Mouse (Mus musculus) testis, postnatal 14 days (tissue): ENCODE measurements around the gene Irf6.
A peak's percentile ranks its signal among the peaks of the same experiment; 100 is the strongest.

Experiments used
- DNase-seq: peaks from one replicate; pipeline ENCODE4 v3.0.0; 2021; ENCODE audit warnings: low spot score

Irf6 gene

GRCm38 (mm10) chr1:193152872-193153271, at the start of gene Irf6:
Irf6 (plus strand) TSS chr1:193153111.
- DNase-seq = peak; percentile 52

- no peak for DNase-seq
Measured at GRCm38 (mm10) chr1:193112093-193112492, 40.8 kb upstream of the Irf6 start.

GRCm38 (mm10) chr1:193122793-193123192, 30.1 kb upstream of the Irf6 start:
- no peak for DNase-seq

GRCm38 (mm10) chr1:193123290-193123689, 29.6 kb upstream of the Irf6 start:
- DNase-seq = no peak

GRCm38 (mm10) chr1:193125835-193126234, 27.1 kb upstream of the Irf6 start:
- no peak for DNase-seq

- DNase-seq = no peak
Measured at GRCm38 (mm10) chr1:193128055-193128454, 24.9 kb upstream of the Irf6 start.

- no peak for DNase-seq
Measured at GRCm38 (mm10) chr1:193129321-193129720, 23.6 kb upstream of the Irf6 start.

GRCm38 (mm10) chr1:193129786-193130455, 23.0 kb upstream of the Irf6 start, which contains the start of gene Diexf:
Diexf (minus strand) TSS chr1:193130272.
- DNase-seq = peak; percentile 97

GRCm38 (mm10) chr1:193130456-193130825, 22.5 kb upstream of the Irf6 start:
- DNase-seq = no peak

- DNase-seq = no peak
Measured at GRCm38 (mm10) chr1:193130839-193131238, 22.1 kb upstream of the Irf6 start.

GRCm38 (mm10) chr1:193131311-193131948, 21.5 kb upstream of the Irf6 start:
- no peak for DNase-seq

- no peak for DNase-seq
Measured at GRCm38 (mm10) chr1:193132385-193132784, 20.5 kb upstream of the Irf6 start.

- DNase-seq = no peak
Measured at GRCm38 (mm10) chr1:193133726-193134125, 19.2 kb upstream of the Irf6 start.

GRCm38 (mm10) chr1:193138087-193138486, 14.8 kb upstream of the Irf6 start:
- no peak for DNase-seq

- no peak for DNase-seq
Measured at GRCm38 (mm10) chr1:193138669-193139068, 14.2 kb upstream of the Irf6 start.

GRCm38 (mm10) chr1:193141118-193141517, 11.8 kb upstream of the Irf6 start:
- no peak for DNase-seq

- DNase-seq = no peak
Measured at GRCm38 (mm10) chr1:193142517-193143062, 10.3 kb upstream of the Irf6 start.

GRCm38 (mm10) chr1:193144516-193144915, 8.4 kb upstream of the Irf6 start:
- DNase-seq = peak; percentile 40

GRCm38 (mm10) chr1:193145101-193145500, 7.8 kb upstream of the Irf6 start:
- no peak for DNase-seq

- DNase-seq = no peak
Measured at GRCm38 (mm10) chr1:193146416-193146815, 6.5 kb upstream of the Irf6 start.

- DNase-seq = no peak
Measured at GRCm38 (mm10) chr1:193149231-193149630, 3.7 kb upstream of the Irf6 start.

GRCm38 (mm10) chr1:193151134-193151533, 1.8 kb upstream of the Irf6 start:
- no peak for DNase-seq

- no peak for DNase-seq
Measured at GRCm38 (mm10) chr1:193153561-193153960, 650 bp downstream of the Irf6 start.
